Mouse (Mus musculus) ovary, adult 18-20 months (tissue): ENCODE measurements around the gene Rdh8.
A peak's percentile ranks its signal among the peaks of the same experiment; 100 is the strongest.

Experiments used
- DNase-seq: peaks from one replicate; pipeline ENCODE4 v3.0.0; 2022; ENCODE audit warnings: low spot score, mixed read lengths

The Rdh8 gene

GRCm38 (mm10) chr9:20837184-20837947, 19.1 kb downstream of the Rdh8 start:
- no peak for DNase-seq

GRCm38 (mm10) chr9:20838931-20839330, 20.6 kb downstream of the Rdh8 start:
- no peak for DNase-seq

- DNase-seq = no peak
Measured at GRCm38 (mm10) chr9:20842211-20842610, 23.9 kb downstream of the Rdh8 start.

GRCm38 (mm10) chr9:20842670-20843069, 24.4 kb downstream of the Rdh8 start:
- no peak for DNase-seq

- DNase-seq = no peak
Measured at GRCm38 (mm10) chr9:20850179-20850578, 31.9 kb downstream of the Rdh8 start.

GRCm38 (mm10) chr9:20857131-20857530, 38.8 kb downstream of the Rdh8 start:
- DNase-seq = no peak

- DNase-seq = no peak
Measured at GRCm38 (mm10) chr9:20859926-20860325, 41.6 kb downstream of the Rdh8 start.

- no peak for DNase-seq
Measured at GRCm38 (mm10) chr9:20861821-20862220, 43.5 kb downstream of the Rdh8 start.

- DNase-seq = no peak
Measured at GRCm38 (mm10) chr9:20862225-20862624, 43.9 kb downstream of the Rdh8 start.

GRCm38 (mm10) chr9:20866879-20867278, 48.6 kb downstream of the Rdh8 start:
- no peak for DNase-seq

GRCm38 (mm10) chr9:20868448-20869001, 50.2 kb downstream of the Rdh8 start, which contains the start of gene A230050P20Rik:
A230050P20Rik (plus strand) TSS chr9:20868642.
- peak; percentile 50 for DNase-seq

GRCm38 (mm10) chr9:20869246-20869645, 50.9 kb downstream of the Rdh8 start:
- no peak for DNase-seq

GRCm38 (mm10) chr9:20870211-20871173, 52.2 kb downstream of the Rdh8 start:
- no peak for DNase-seq

- DNase-seq = no peak
Measured at GRCm38 (mm10) chr9:20872991-20873390, 54.7 kb downstream of the Rdh8 start.

- DNase-seq = no peak
Measured at GRCm38 (mm10) chr9:20873521-20873920, 55.2 kb downstream of the Rdh8 start.

- no peak for DNase-seq
Measured at GRCm38 (mm10) chr9:20875021-20875790, 56.9 kb downstream of the Rdh8 start.
